Mouse (Mus musculus): ENCODE data around the gene Sept9. TPM values are rescaled to one million over a fixed set of nuclear protein-coding genes. Genes with fewer than 3 reads are reported as not detected.
A peak's percentile ranks its signal among the peaks of the same experiment; 100 is the strongest.
"Not testable (repeated sequence)": the region's sequence is repeated elsewhere in the genome, so short reads cannot be mapped to it uniquely, and the experiment has no call there.

Sept9 gene
- polyA plus RNA-seq, 2 experiments: 78.7 to 125 TPM

GRCm38 (mm10) chr11:117320482-117320881, 121.0 kb downstream of the Sept9 start:
- Histone ChIP-seq H3K9ac (ENCODE audit: low read depth, low read length, severe bottlenecking) (no peak overlapping the region), H3K4me3 (replicated peaks; ENCODE audit: low read length) (no peak overlapping the region), H3K4me2 (replicated peaks; ENCODE audit: low read depth, low read length, severe bottlenecking) (peak overlapping the region; percentile 17; the same call in 1 of the 2 replicates), H3K27ac (replicated peaks; ENCODE audit: low read depth, low read length) (peak overlapping the region; percentile 78), H3K27me3 (ENCODE audit: control insufficient read depth, insufficient read depth, low read length) (no peaks in the 10 kb centered on the region), H3K36me3 (ENCODE audit: control insufficient read depth, insufficient read depth, low read length) (no peaks in the 10 kb centered on the region), H3K9me3 (ENCODE audit: control insufficient read depth, low read length) (no peaks in the 10 kb centered on the region), H3K4me1 (ENCODE audit: control insufficient read depth, insufficient read depth, low read length) (peaks cover 83% of the 10 kb centered on the region)
- DNase-seq (ENCODE audit: low spot score): no peak
- 55% methylated on average over 3 of the region's 3 CpGs for WGBS
- no peak for ATAC-seq (ENCODE audit: low FRiP score, low read depth)
- no peak for TF ChIP-seq POLR2A (IDR thresholded peaks at IDR 0.05; ENCODE audit: borderline replicate concordance, extremely low read depth, insufficient read depth, insufficient read length)

- Histone ChIP-seq H3K27ac (replicated peaks; ENCODE audit: low read depth, low read length) (no peak overlapping the region), H3K4me1 (ENCODE audit: control insufficient read depth, insufficient read depth, low read length) (peaks cover 90% of the 10 kb centered on the region), H3K9me3 (ENCODE audit: control insufficient read depth, low read length) (no peaks in the 10 kb centered on the region), H3K27me3 (ENCODE audit: control insufficient read depth, insufficient read depth, low read length) (no peaks in the 10 kb centered on the region), H3K4me2 (replicated peaks; ENCODE audit: low read depth, low read length, severe bottlenecking) (no peak overlapping the region), H3K9ac (ENCODE audit: low read depth, low read length, severe bottlenecking) (no peak overlapping the region), H3K4me3 (replicated peaks; ENCODE audit: low read length) (no peak overlapping the region), H3K36me3 (ENCODE audit: control insufficient read depth, insufficient read depth, low read length) (no peaks in the 10 kb centered on the region)
- ATAC-seq (ENCODE audit: low FRiP score, low read depth): no peak
- DNase-seq (ENCODE audit: low spot score): no peak
- WGBS: 53% methylated on average over 9 of the region's 9 CpGs
- TF ChIP-seq POLR2A (IDR thresholded peaks at IDR 0.05; ENCODE audit: borderline replicate concordance, extremely low read depth, insufficient read depth, insufficient read length): no peak
These were observed 122.0 kb downstream of the Sept9 start for GRCm38 (mm10) chr11:117321311-117321971.

GRCm38 (mm10) chr11:117322311-117322710, 122.8 kb downstream of the Sept9 start:
- 82% methylated on average over 3 of the region's 3 CpGs for WGBS
- no peak for ATAC-seq (ENCODE audit: low FRiP score, low read depth)
- Histone ChIP-seq H3K36me3 (ENCODE audit: control insufficient read depth, insufficient read depth, low read length) (no peaks in the 10 kb centered on the region; the same call in 1 of the 2 replicates), H3K9me3 (ENCODE audit: control insufficient read depth, low read length) (no peaks in the 10 kb centered on the region), H3K4me1 (ENCODE audit: control insufficient read depth, insufficient read depth, low read length) (peaks cover 90% of the 10 kb centered on the region), H3K4me2 (replicated peaks; ENCODE audit: low read depth, low read length, severe bottlenecking) (no peak overlapping the region), H3K27ac (replicated peaks; ENCODE audit: low read depth, low read length) (no peak overlapping the region), H3K9ac (ENCODE audit: low read depth, low read length, severe bottlenecking) (no peak overlapping the region), H3K27me3 (ENCODE audit: control insufficient read depth, insufficient read depth, low read length) (no peaks in the 10 kb centered on the region), H3K4me3 (replicated peaks; ENCODE audit: low read length) (no peak overlapping the region)
- DNase-seq (ENCODE audit: low spot score): no peak
- no peak for TF ChIP-seq POLR2A (IDR thresholded peaks at IDR 0.05; ENCODE audit: borderline replicate concordance, extremely low read depth, insufficient read depth, insufficient read length)

- no peaks in the 10 kb centered on the region; the same call in 1 of the 2 replicates for H3K36me3 ChIP-seq (ENCODE audit: control insufficient read depth, insufficient read depth, low read length)
- no peak for DNase-seq (ENCODE audit: low spot score)
- H3K4me2 ChIP-seq (replicated peaks; ENCODE audit: low read depth, low read length, severe bottlenecking): no peak overlapping the region
- WGBS: 71% methylated on average over 15 of the region's 15 CpGs
- no peak overlapping the region for H3K9ac ChIP-seq (ENCODE audit: low read depth, low read length, severe bottlenecking)
- no peak overlapping the region for H3K27ac ChIP-seq (replicated peaks; ENCODE audit: low read depth, low read length)
- TF ChIP-seq POLR2A (IDR thresholded peaks at IDR 0.05; ENCODE audit: borderline replicate concordance, extremely low read depth, insufficient read depth, insufficient read length): no peak
- no peaks in the 10 kb centered on the region for H3K27me3 ChIP-seq (ENCODE audit: control insufficient read depth, insufficient read depth, low read length)
- H3K9me3 ChIP-seq (ENCODE audit: control insufficient read depth, low read length): no peaks in the 10 kb centered on the region
- peaks cover 85% of the 10 kb centered on the region for H3K4me1 ChIP-seq (ENCODE audit: control insufficient read depth, insufficient read depth, low read length)
- no peak overlapping the region for H3K4me3 ChIP-seq (replicated peaks; ENCODE audit: low read length)
- ATAC-seq (ENCODE audit: low FRiP score, low read depth): no peak
These were observed 123.5 kb downstream of the Sept9 start for GRCm38 (mm10) chr11:117322730-117323579.

GRCm38 (mm10) chr11:117323976-117324574, 124.6 kb downstream of the Sept9 start:
- no peaks in the 10 kb centered on the region for H3K27me3 ChIP-seq (ENCODE audit: control insufficient read depth, insufficient read depth, low read length)
- peaks cover 73% of the 10 kb centered on the region for H3K4me1 ChIP-seq (ENCODE audit: control insufficient read depth, insufficient read depth, low read length)
- H3K4me3 ChIP-seq (replicated peaks; ENCODE audit: low read length): no peak overlapping the region
- no peak overlapping the region for H3K9ac ChIP-seq (ENCODE audit: low read depth, low read length, severe bottlenecking)
- no peaks in the 10 kb centered on the region for H3K9me3 ChIP-seq (ENCODE audit: control insufficient read depth, low read length)
- WGBS: 49% methylated on average over 12 of the region's 12 CpGs
- no peak for TF ChIP-seq POLR2A (IDR thresholded peaks at IDR 0.05; ENCODE audit: borderline replicate concordance, extremely low read depth, insufficient read depth, insufficient read length)
- no peaks in the 10 kb centered on the region; the same call in 1 of the 2 replicates for H3K36me3 ChIP-seq (ENCODE audit: control insufficient read depth, insufficient read depth, low read length)
- no peak overlapping the region for H3K4me2 ChIP-seq (replicated peaks; ENCODE audit: low read depth, low read length, severe bottlenecking)
- DNase-seq (ENCODE audit: low spot score): no peak
- no peak for ATAC-seq (ENCODE audit: low FRiP score, low read depth)
- 0 out of 2 replicates have a peak overlapping the region, but pooled peaks have one; percentile 26 for H3K27ac ChIP-seq (replicated peaks; ENCODE audit: low read depth, low read length)

- H3K27ac ChIP-seq (replicated peaks; ENCODE audit: low read depth, low read length): 0 out of 2 replicates have a peak overlapping the region, but pooled peaks have one; percentile 26
These were observed 125.3 kb downstream of the Sept9 start for GRCm38 (mm10) chr11:117324718-117325117.

More at GRCm38 (mm10) chr11:117324718-117325117, 125.3 kb downstream of the Sept9 start:
- DNase-seq (ENCODE audit: low spot score); ATAC-seq (ENCODE audit: low FRiP score, low read depth); H3K27me3 ChIP-seq (ENCODE audit: control insufficient read depth, insufficient read depth, low read length); H3K9me3 ChIP-seq (ENCODE audit: control insufficient read depth, low read length); H3K4me3 ChIP-seq (replicated peaks; ENCODE audit: low read length); H3K36me3 ChIP-seq (ENCODE audit: control insufficient read depth, insufficient read depth, low read length); H3K4me2 ChIP-seq (replicated peaks; ENCODE audit: low read depth, low read length, severe bottlenecking); H3K9ac ChIP-seq (ENCODE audit: low read depth, low read length, severe bottlenecking): not testable (repeated sequence)
- 90% methylated on average over 5 of the region's 5 CpGs for WGBS
- H3K4me1 ChIP-seq (ENCODE audit: control insufficient read depth, insufficient read depth, low read length): peaks cover 67% of the 10 kb centered on the region
